Mouse (Mus musculus): ENCODE measurements at regions not wholly inside any gene's neighbourhood (a gene's known extent, or its start where the extent isn't known, plus 50 kb on each side); places are given as distances from the start of the nearest gene placed in this dataset.

GRCm38 (mm10) chr10:66796296-66796695, 299.6 kb upstream of the Jmjd1c start:
- DNase-seq (ENCODE audit: low spot score in 2 of 2), result no peak

- DNase-seq (ENCODE audit: low spot score in 2 of 2), result no peak
Measured at GRCm38 (mm10) chr10:66802691-66803090, 293.2 kb upstream of the Jmjd1c start.

GRCm38 (mm10) chr10:66807261-66807968, 288.5 kb upstream of the Jmjd1c start:
- peak; percentile 42 to 59 for DNase-seq (ENCODE audit: low spot score in 2 of 2)

GRCm38 (mm10) chr10:66812515-66813260, 283.2 kb upstream of the Jmjd1c start:
- DNase-seq (ENCODE audit: low spot score in 2 of 2), result no peak

- DNase-seq (ENCODE audit: low spot score in 2 of 2), result no peak
Measured at GRCm38 (mm10) chr10:66813850-66814564, 281.9 kb upstream of the Jmjd1c start.

GRCm38 (mm10) chr10:66814565-66815201, 281.2 kb upstream of the Jmjd1c start:
- peak; percentile 76 to 83 for DNase-seq (ENCODE audit: low spot score in 2 of 2)

GRCm38 (mm10) chr10:66815951-66816350, 280.0 kb upstream of the Jmjd1c start:
- DNase-seq (ENCODE audit: low spot score in 2 of 2), result no peak

GRCm38 (mm10) chr10:66816776-66817175, 279.1 kb upstream of the Jmjd1c start:
- DNase-seq (ENCODE audit: low spot score in 2 of 2), result no peak

GRCm38 (mm10) chr10:66817876-66818275, 278.0 kb upstream of the Jmjd1c start:
- DNase-seq (ENCODE audit: low spot score in 2 of 2), result no peak

- DNase-seq (ENCODE audit: low spot score in 2 of 2), result no peak
Measured at GRCm38 (mm10) chr10:66819517-66819916, 276.4 kb upstream of the Jmjd1c start.

- no peak for DNase-seq (ENCODE audit: low spot score in 2 of 2)
Measured at GRCm38 (mm10) chr10:66825737-66826136, 270.2 kb upstream of the Jmjd1c start.

GRCm38 (mm10) chr10:66826327-66826726, 269.6 kb upstream of the Jmjd1c start:
- DNase-seq (ENCODE audit: low spot score in 2 of 2), result no peak

- no peak for DNase-seq (ENCODE audit: low spot score in 2 of 2)
Measured at GRCm38 (mm10) chr10:66834974-66835373, 261.0 kb upstream of the Jmjd1c start.

GRCm38 (mm10) chr10:66839058-66839457, 256.9 kb upstream of the Jmjd1c start:
- DNase-seq (ENCODE audit: low spot score in 2 of 2), result no peak

GRCm38 (mm10) chr10:66843258-66843657, 252.7 kb upstream of the Jmjd1c start:
- no peak for DNase-seq (ENCODE audit: low spot score in 2 of 2)

- DNase-seq (ENCODE audit: low spot score in 2 of 2), result no peak
Measured at GRCm38 (mm10) chr10:66848778-66849177, 247.1 kb upstream of the Jmjd1c start.

GRCm38 (mm10) chr10:66849681-66850080, 246.2 kb upstream of the Jmjd1c start:
- DNase-seq (ENCODE audit: low spot score in 2 of 2), result no peak

GRCm38 (mm10) chr10:66850972-66851478, 244.9 kb upstream of the Jmjd1c start:
- DNase-seq (ENCODE audit: low spot score in 2 of 2), result no peak

GRCm38 (mm10) chr10:66851841-66852240, 244.1 kb upstream of the Jmjd1c start:
- DNase-seq (ENCODE audit: low spot score in 2 of 2), result no peak

GRCm38 (mm10) chr10:66852708-66853107, 243.2 kb upstream of the Jmjd1c start:
- no peak for DNase-seq (ENCODE audit: low spot score in 2 of 2)

- peak; percentile 79 to 83 for DNase-seq (ENCODE audit: low spot score in 2 of 2)
Measured at GRCm38 (mm10) chr10:66853258-66853657, 242.7 kb upstream of the Jmjd1c start.

GRCm38 (mm10) chr10:66854895-66855294, 241.0 kb upstream of the Jmjd1c start:
- DNase-seq (ENCODE audit: low spot score in 2 of 2), result no peak
